Mouse (Mus musculus): Measurements from ENCODE around the gene Dok1. TPM values are rescaled to one million over a fixed set of nuclear protein-coding genes. Genes with fewer than 3 reads are reported as not detected.

The Dok1 gene
- 4.8 and 5.6 TPM in 2 replicates for polyA plus RNA-seq (2014; fragmentation: Nextera tagmentation; extraction: Ambion mirVana)

GRCm38 (mm10) chr6:83033249-83034185 is at the start of gene Dok1, which contains the start of gene Loxl3:
Dok1 (minus strand) TSS chr6:83033471.
Loxl3 (plus strand) TSS chr6:83034173.
- Histone ChIP-seq H3K36me3 (ENCODE audit: control insufficient read depth, insufficient read depth, low read length) (no peaks in the 10 kb centered on the region), H3K9ac (ENCODE audit: low read length) (peak within 1 kb of the TSS; percentile 63), H3K4me1 (replicated peaks; ENCODE audit: control insufficient read depth, insufficient read depth, low read length) (peaks cover 7% of the 10 kb centered on the region), H3K27me3 (ENCODE audit: control insufficient read depth, insufficient read depth, low read length) (peaks cover 21% of the 10 kb centered on the region), H3K4me3 (ENCODE audit: low read depth, low read length) (peak within 1 kb of the TSS; percentile 43), H3K9me3 (ENCODE audit: control insufficient read depth, low read length) (no peaks in the 10 kb centered on the region), H3K4me2 (ENCODE audit: low read depth, low read length, severe bottlenecking) (peak within 1 kb of the TSS; percentile 90), H3K27ac (ENCODE audit: low read depth, low read length) (peak within 1 kb of the TSS; percentile 68)
- WGBS, result under 1% methylated on average over 51 of the region's 51 CpGs
- peak; percentile 80 for ATAC-seq (replicated peaks; ENCODE audit: low FRiP score)
- DNase-seq (ENCODE audit: low spot score), result peak; percentile 86

DNA sequence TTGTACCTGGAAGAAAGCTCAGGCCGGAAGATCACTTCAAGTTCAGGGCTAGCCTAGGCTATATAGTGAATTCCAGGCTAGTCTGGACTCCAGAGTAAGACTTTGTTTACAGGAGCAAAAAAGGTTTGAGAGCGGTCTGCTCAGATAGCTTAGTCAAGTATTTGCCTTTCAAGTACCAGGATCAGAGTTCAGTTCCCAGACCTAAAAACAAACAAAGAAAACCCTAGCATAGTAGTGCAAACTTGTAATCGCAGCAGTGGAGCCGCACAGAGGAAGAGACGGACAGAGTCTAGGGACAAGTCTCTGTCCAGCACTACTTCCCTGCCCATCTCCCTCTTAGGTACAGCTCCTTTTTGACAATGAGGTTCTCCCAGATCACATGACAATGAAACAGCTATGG is 46.9 kb upstream of the Dok1 start:
- H3K9ac ChIP-seq (ENCODE audit: low read length), result no peak overlapping the region
- peaks cover 34% of the 10 kb centered on the region for H3K27me3 ChIP-seq (ENCODE audit: control insufficient read depth, insufficient read depth, low read length)
- H3K9me3 ChIP-seq (ENCODE audit: control insufficient read depth, low read length), result no peaks in the 10 kb centered on the region
- no peak overlapping the region for H3K4me2 ChIP-seq (ENCODE audit: low read depth, low read length, severe bottlenecking)
- 93% methylated on average over 5 of the region's 5 CpGs for WGBS
- peaks cover 3% of the 10 kb centered on the region; the same call in 1 of the 2 replicates for H3K36me3 ChIP-seq (ENCODE audit: control insufficient read depth, insufficient read depth, low read length)
- H3K4me3 ChIP-seq (ENCODE audit: low read depth, low read length), result no peak overlapping the region
- ATAC-seq (replicated peaks; ENCODE audit: low FRiP score) (no peak), DNase-seq (ENCODE audit: low spot score) (no peak)
- H3K4me1 ChIP-seq (replicated peaks; ENCODE audit: control insufficient read depth, insufficient read depth, low read length), result peaks cover 5% of the 10 kb centered on the region; the same call in 1 of the 2 replicates
- H3K27ac ChIP-seq (ENCODE audit: low read depth, low read length), result no peak overlapping the region

DNA sequence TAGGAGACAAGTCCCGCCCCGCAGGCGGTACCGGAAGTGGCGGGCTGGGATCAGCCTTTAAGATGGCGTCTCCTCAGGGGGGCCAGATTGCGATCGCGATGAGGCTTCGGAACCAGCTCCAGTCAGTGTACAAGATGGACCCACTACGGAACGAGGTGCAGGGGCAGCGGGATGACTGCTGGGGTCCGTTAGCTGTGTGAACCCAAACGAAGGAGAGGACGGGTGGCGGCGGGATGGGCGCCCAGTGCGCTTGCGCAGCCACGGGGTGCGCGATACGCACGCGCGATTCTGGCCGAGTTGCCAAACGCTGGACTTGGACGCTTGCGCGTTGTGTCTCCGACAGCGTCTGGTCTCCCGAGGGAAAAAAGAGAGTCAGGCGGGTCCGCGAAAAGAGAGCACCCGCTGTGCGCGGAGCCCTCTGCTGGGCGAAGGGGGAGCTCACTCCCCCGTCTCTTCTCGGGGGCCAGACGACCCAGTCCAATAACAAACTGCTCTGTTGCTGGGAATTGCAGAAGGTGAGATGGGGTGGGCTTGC is 45.1 kb upstream of the Dok1 start:
- ATAC-seq (replicated peaks; ENCODE audit: low FRiP score) (peak; percentile 93), DNase-seq (ENCODE audit: low spot score) (peak; percentile 99)
- H3K4me2 ChIP-seq (ENCODE audit: low read depth, low read length, severe bottlenecking), result peak overlapping the region; percentile 99
- peaks cover 3% of the 10 kb centered on the region; the same call in 1 of the 2 replicates for H3K36me3 ChIP-seq (ENCODE audit: control insufficient read depth, insufficient read depth, low read length)
- WGBS, result under 1% methylated on average over 46 of the region's 46 CpGs
- peak overlapping the region; percentile 77 for H3K27ac ChIP-seq (ENCODE audit: low read depth, low read length)
- peak overlapping the region; percentile 78 for H3K9ac ChIP-seq (ENCODE audit: low read length)
- H3K27me3 ChIP-seq (ENCODE audit: control insufficient read depth, insufficient read depth, low read length), result peaks cover 29% of the 10 kb centered on the region
- H3K4me3 ChIP-seq (ENCODE audit: low read depth, low read length), result peak overlapping the region; percentile 71
- H3K9me3 ChIP-seq (ENCODE audit: control insufficient read depth, low read length), result no peaks in the 10 kb centered on the region
- H3K4me1 ChIP-seq (replicated peaks; ENCODE audit: control insufficient read depth, insufficient read depth, low read length), result peaks cover 5% of the 10 kb centered on the region; the same call in 1 of the 2 replicates

DNA sequence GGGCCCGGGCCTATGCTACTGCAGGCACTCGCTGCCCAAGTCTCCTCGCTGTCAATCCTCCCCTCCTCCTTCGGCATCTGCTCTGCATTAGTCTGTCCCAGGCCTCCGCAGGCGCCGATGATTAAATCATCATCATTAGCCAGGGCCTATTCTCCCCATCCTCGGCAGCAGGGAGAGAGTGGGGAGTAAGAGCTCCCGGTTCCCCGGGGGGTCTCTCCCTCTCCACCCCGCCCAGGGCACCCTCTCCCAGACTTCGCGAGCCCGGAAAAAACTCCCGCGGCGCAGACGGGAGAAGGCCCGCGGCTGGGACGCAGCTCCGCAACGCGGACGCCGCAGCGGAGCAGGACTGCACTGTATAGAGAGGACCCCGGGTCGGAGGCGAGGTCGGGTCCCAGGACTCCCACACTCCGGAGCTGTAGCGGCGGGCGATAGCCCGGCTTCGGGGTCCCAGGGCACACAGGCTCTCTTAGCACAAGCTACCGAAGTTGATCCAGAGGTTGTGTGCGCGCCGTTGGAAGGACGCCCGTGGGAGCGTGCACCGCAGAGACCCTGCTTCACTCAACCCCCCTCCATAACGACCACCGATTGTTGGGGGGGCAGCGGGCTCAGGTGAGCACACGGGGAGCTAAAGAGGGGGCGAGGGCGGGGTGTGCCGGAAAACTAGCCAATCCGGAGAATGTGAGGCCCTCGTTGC is 44.5 kb upstream of the Dok1 start, which contains the start of gene Pcgf1:
Gene Pcgf1 (plus strand): TSS at position 240 of the 694 bp plus-strand sequence.
- ATAC-seq (replicated peaks; ENCODE audit: low FRiP score) (peak; percentile 84), DNase-seq (ENCODE audit: low spot score) (no peak)
- Histone ChIP-seq H3K27ac (ENCODE audit: low read depth, low read length) (peak within 1 kb of the TSS; percentile 77), H3K36me3 (ENCODE audit: control insufficient read depth, insufficient read depth, low read length) (peaks cover 3% of the 10 kb centered on the region; the same call in 1 of the 2 replicates), H3K4me3 (ENCODE audit: low read depth, low read length) (peak within 1 kb of the TSS; percentile 71), H3K9me3 (ENCODE audit: control insufficient read depth, low read length) (no peaks in the 10 kb centered on the region), H3K9ac (ENCODE audit: low read length) (peak within 1 kb of the TSS; percentile 78), H3K4me1 (replicated peaks; ENCODE audit: control insufficient read depth, insufficient read depth, low read length) (peaks cover 5% of the 10 kb centered on the region; the same call in 1 of the 2 replicates), H3K27me3 (ENCODE audit: control insufficient read depth, insufficient read depth, low read length) (peaks cover 31% of the 10 kb centered on the region), H3K4me2 (ENCODE audit: low read depth, low read length, severe bottlenecking) (peak within 1 kb of the TSS; percentile 99)
- WGBS, result under 1% methylated on average over 52 of the region's 54 CpGs

- H3K4me1 ChIP-seq (replicated peaks; ENCODE audit: control insufficient read depth, insufficient read depth, low read length), result peaks cover 10% of the 10 kb centered on the region; the same call in 1 of the 2 replicates
- peaks cover 56% of the 10 kb centered on the region for H3K27me3 ChIP-seq (ENCODE audit: control insufficient read depth, insufficient read depth, low read length)
- no peak overlapping the region for H3K4me3 ChIP-seq (ENCODE audit: low read depth, low read length)
- no peak overlapping the region for H3K27ac ChIP-seq (ENCODE audit: low read depth, low read length)
- H3K4me2 ChIP-seq (ENCODE audit: low read depth, low read length, severe bottlenecking), result no peak overlapping the region
- no peak for ATAC-seq (replicated peaks; ENCODE audit: low FRiP score)
- H3K36me3 ChIP-seq (ENCODE audit: control insufficient read depth, insufficient read depth, low read length), result no peaks in the 10 kb centered on the region
- DNase-seq (ENCODE audit: low spot score), result peak; percentile 48
- no peaks in the 10 kb centered on the region for H3K9me3 ChIP-seq (ENCODE audit: control insufficient read depth, low read length)
- no peak overlapping the region for H3K9ac ChIP-seq (ENCODE audit: low read length)
- 15% methylated on average over 2 of the region's 2 CpGs for WGBS
These were observed 41.7 kb upstream of the Dok1 start for GRCm38 (mm10) chr6:83074979-83075378.

- DNase-seq (ENCODE audit: low spot score), result no peak
- WGBS, result 2% methylated on average over 23 of the region's 24 CpGs
- Histone ChIP-seq H3K4me2 (ENCODE audit: low read depth, low read length, severe bottlenecking) (no peak overlapping the region), H3K27me3 (ENCODE audit: control insufficient read depth, insufficient read depth, low read length) (peaks cover 88% of the 10 kb centered on the region), H3K4me1 (replicated peaks; ENCODE audit: control insufficient read depth, insufficient read depth, low read length) (peaks cover 14% of the 10 kb centered on the region; the same call in 1 of the 2 replicates), H3K4me3 (ENCODE audit: low read depth, low read length) (no peak overlapping the region), H3K27ac (ENCODE audit: low read depth, low read length) (no peak overlapping the region), H3K9ac (ENCODE audit: low read length) (no peak overlapping the region), H3K9me3 (ENCODE audit: control insufficient read depth, low read length) (no peaks in the 10 kb centered on the region), H3K36me3 (ENCODE audit: control insufficient read depth, insufficient read depth, low read length) (no peaks in the 10 kb centered on the region)
- 0 out of 2 replicates have a peak, but pooled peaks have one; percentile 22 for ATAC-seq (replicated peaks; ENCODE audit: low FRiP score)
These were observed 37.9 kb upstream of the Dok1 start for GRCm38 (mm10) chr6:83071220-83071619.

GRCm38 (mm10) chr6:83070311-83071219 is 37.3 kb upstream of the Dok1 start:
- no peak overlapping the region for H3K27ac ChIP-seq (ENCODE audit: low read depth, low read length)
- H3K4me2 ChIP-seq (ENCODE audit: low read depth, low read length, severe bottlenecking), result peak overlapping the region; percentile 24
- WGBS, result under 1% methylated on average over 58 of the region's 58 CpGs
- peaks cover 14% of the 10 kb centered on the region; the same call in 1 of the 2 replicates for H3K4me1 ChIP-seq (replicated peaks; ENCODE audit: control insufficient read depth, insufficient read depth, low read length)
- peak; percentile 42; the same call in 1 of the 2 replicates for ATAC-seq (replicated peaks; ENCODE audit: low FRiP score)
- H3K36me3 ChIP-seq (ENCODE audit: control insufficient read depth, insufficient read depth, low read length), result no peaks in the 10 kb centered on the region
- peak overlapping the region; percentile 6; the same call in 1 of the 2 replicates for H3K4me3 ChIP-seq (ENCODE audit: low read depth, low read length)
- H3K27me3 ChIP-seq (ENCODE audit: control insufficient read depth, insufficient read depth, low read length), result peaks cover 89% of the 10 kb centered on the region
- H3K9me3 ChIP-seq (ENCODE audit: control insufficient read depth, low read length), result no peaks in the 10 kb centered on the region
- no peak overlapping the region for H3K9ac ChIP-seq (ENCODE audit: low read length)
- DNase-seq (ENCODE audit: low spot score), result peak; percentile 77

- no peak within 1 kb of the TSS for H3K9ac ChIP-seq (ENCODE audit: low read length)
- H3K27ac ChIP-seq (ENCODE audit: low read depth, low read length), result no peak within 1 kb of the TSS
- H3K27me3 ChIP-seq (ENCODE audit: control insufficient read depth, insufficient read depth, low read length), result peaks cover 92% of the 10 kb centered on the region
- no peaks in the 10 kb centered on the region for H3K36me3 ChIP-seq (ENCODE audit: control insufficient read depth, insufficient read depth, low read length)
- no peaks in the 10 kb centered on the region for H3K9me3 ChIP-seq (ENCODE audit: control insufficient read depth, low read length)
- 0% methylated on average over 10 of the region's 10 CpGs for WGBS
- peak within 1 kb of the TSS; percentile 6; the same call in 1 of the 2 replicates for H3K4me3 ChIP-seq (ENCODE audit: low read depth, low read length)
- peaks cover 14% of the 10 kb centered on the region; the same call in 1 of the 2 replicates for H3K4me1 ChIP-seq (replicated peaks; ENCODE audit: control insufficient read depth, insufficient read depth, low read length)
- no peak for DNase-seq (ENCODE audit: low spot score)
- H3K4me2 ChIP-seq (ENCODE audit: low read depth, low read length, severe bottlenecking), result peak within 1 kb of the TSS; percentile 24
- no peak for ATAC-seq (replicated peaks; ENCODE audit: low FRiP score)
These were observed 36.8 kb upstream of the Dok1 start, which contains the start of gene Tlx2 for GRCm38 (mm10) chr6:83070247-83070310. Tlx2 (minus strand) TSS chr6:83070293.
